Mouse (Mus musculus): ENCODE measurements around the gene Ado.

Ado gene

DNA sequence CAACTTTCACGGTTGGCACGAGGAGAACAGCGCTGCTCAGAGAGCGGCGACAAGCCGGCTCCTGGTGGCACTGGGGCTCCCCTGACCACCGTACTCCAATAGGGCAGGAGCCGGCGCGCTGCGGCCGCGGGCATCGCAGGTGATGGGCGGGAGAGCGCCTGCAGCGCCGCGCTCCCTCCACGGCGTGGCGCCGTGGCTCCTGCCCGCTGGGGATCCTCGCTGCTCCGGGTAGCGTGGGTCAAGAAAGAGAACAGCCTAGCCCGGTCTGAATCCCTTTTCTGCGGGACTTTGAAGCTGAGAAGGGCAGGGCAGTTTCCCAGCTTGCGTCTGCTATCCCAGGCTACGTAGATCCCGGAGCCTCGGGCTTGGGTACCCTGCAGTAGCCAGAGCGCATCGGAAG is 12.8 kb downstream of the Ado start:
- peak; percentile 83 for DNase-seq

DNA sequence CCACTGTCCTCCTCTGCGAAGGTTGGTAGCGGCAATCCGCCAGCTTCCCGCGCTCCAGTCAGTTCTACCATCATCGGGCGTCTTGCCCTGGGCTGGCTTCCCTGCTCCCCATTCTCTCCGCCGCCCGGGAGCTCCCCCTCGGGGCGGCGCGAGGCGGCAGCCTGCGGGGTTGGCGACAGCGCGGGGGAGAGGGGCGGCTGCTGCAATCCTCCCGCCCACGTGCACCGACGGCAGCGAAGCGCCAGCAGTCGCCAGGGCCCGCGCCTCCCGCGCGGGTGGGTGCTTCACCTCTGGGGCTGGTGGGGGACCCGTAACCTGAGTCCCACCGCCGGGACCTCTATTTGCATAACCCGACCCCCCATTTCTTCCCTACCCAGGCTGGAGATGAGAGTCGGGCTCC is 13.5 kb downstream of the Ado start, which contains the start of gene Egr2:
Gene Egr2, plus strand, starts transcription at position 220 of the 400 bp plus-strand sequence.
- DNase-seq = peak; percentile 80

GRCm38 (mm10) chr10:67529769-67530168 is 19.0 kb downstream of the Ado start:
- DNase-seq = no peak

GRCm38 (mm10) chr10:67526435-67526834 is 22.3 kb downstream of the Ado start:
- no peak for DNase-seq

GRCm38 (mm10) chr10:67524694-67525093 is 24.1 kb downstream of the Ado start:
- DNase-seq = no peak

GRCm38 (mm10) chr10:67524130-67524529 is 24.6 kb downstream of the Ado start:
- no peak for DNase-seq

DNA sequence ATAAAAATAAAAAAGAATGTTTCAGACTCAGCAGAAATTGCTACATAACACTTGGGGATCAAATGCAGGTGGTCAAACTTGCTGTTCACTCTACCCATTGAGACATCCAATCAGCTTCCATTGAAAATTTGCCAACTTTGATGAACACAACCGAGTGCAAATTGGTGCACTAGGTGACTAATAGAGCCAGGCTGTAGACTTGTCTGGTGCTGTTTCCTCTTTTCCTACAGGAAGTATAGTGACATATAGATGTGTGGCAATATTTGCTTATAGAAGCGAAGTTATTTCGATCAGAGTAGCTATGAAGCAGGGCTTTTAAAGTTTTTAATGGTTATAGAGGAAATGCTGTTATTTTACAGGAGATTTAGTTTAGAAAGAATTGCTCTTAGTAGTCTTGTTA is 30.0 kb downstream of the Ado start:
- DNase-seq = no peak

DNA sequence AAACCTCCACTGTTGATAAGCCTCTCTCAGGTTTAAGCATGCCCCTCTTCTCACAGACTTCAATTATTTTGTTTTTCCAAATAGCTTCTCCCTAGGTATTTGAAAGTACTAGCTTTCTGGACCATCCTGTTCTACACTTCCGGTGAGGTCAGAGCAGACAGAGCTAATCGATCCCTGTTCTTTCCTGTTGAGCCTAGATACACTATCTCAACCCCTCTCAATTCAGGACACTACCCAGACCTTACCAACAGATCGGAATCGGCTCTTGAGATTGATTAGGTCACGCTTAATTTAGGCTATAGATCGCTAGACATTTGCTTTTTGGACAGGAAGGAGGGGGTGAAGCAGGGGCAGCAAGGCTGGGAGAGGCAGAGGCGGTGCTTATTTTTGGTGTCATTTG is 35.9 kb downstream of the Ado start:
- no peak for DNase-seq

DNA sequence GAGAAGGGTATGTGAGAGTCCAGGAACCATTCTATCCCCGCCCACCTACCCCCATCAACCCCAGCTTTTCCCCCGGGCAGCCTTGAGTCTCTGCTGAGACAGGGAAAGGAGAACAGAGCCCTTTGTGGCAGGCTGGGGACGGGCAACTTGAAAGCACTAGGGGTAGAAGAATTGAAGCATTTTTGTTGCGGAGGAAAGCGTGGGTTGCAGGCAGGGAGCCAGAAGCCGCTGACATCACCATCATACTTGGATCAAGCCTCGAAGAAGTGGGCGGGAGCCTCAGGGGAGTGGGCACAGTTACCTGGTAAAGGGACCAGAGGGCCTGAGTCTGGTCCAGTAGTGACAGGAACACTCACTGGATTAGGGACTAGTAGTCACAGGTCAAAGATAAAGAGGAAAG is 36.5 kb downstream of the Ado start:
- peak; percentile 12 for DNase-seq

DNA sequence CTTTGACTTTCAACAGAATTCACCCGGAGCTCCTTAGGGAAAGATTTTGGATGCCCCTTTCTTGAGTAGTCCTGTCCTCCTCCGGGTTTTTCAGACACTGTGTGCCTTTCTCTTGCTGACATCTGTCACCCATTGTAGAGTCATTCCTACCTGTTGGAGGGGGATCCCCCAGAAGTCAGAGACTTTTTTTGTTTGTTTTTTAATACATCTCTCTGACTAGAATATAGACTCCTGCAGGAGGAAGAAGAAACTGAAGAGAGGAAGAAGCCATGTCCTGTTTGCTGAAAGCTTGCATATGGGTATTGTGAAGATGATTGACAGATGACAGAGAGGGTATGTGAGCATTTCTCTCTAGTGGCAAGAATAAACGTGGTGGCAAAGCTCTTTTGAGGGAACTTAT is 43.5 kb downstream of the Ado start:
- DNase-seq = no peak

- DNase-seq = peak; percentile 18
These were observed 44.7 kb downstream of the Ado start for GRCm38 (mm10) chr10:67504046-67504445.

GRCm38 (mm10) chr10:67503320-67503995 is 45.3 kb downstream of the Ado start:
- peak; percentile 78 for DNase-seq

GRCm38 (mm10) chr10:67497951-67498350 is 50.8 kb downstream of the Ado start:
- DNase-seq = no peak

GRCm38 (mm10) chr10:67497144-67497892 is 51.4 kb downstream of the Ado start:
- no peak for DNase-seq

Measured in thymus, postnatal 4 days (tissue).